Mouse (Mus musculus): ENCODE data around the gene Cnot6l.

DNA sequence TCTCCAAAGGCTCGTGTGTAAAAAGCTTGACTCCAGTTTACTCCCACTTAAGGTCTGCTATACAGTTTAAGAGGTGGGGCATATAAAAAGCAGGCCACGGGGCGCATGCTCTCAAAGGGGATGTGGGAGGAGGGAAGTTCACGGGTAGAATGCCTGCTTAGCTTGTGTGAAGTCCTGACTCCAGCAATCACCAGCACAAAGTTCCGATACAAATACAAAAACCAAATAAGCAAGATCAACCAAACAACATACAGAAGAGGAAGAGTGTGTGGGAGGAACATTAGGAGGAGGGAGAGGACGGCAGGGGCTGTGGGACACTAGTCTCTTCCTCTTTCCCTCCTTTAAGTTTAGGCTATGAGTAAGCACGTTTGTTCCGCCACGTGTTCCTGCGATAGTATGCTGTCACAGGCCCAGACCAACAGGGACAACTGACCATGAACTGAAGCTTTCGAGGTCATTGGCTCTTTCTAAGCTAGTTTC lies 12.9 kb upstream of the Cnot6l start:
- no peak for TF ChIP-seq CTCF (IDR thresholded peaks at IDR 0.05; ENCODE audit: control insufficient read depth, insufficient read depth, insufficient replicate concordance, low read depth, low read length)
- TF ChIP-seq POLR2A (IDR thresholded peaks at IDR 0.05; ENCODE audit: control insufficient read depth, low read depth, low read length): no peak
